Comparison of ENCODE assay signal across 8 mouse cellular contexts in genomic region chr15:25805336-25806110, GRCm38 (mm10). TPM values are rescaled to one million over a fixed set of nuclear protein-coding genes. Genes with fewer than 3 reads are reported as not detected.
DNase-seq lines count a peak whose midpoint lies in the region; ATAC-seq and TF ChIP-seq lines count a peak whose summit lies in the region.

No protein-coding gene starts in this region.

- no peak overlapping the region for H3K27ac ChIP-seq in kidney, adult 2 months (ENCODE audit: insufficient read depth, low read depth, low read length)

- no peaks in the 10 kb centered on the region for H3K27me3 ChIP-seq in kidney, adult 2 months (replicated peaks; ENCODE audit: control insufficient read depth, insufficient read depth, low read length)

- no peak for TF ChIP-seq POLR2A in kidney, adult 2 months (IDR thresholded peaks at IDR 0.05; ENCODE audit: low read depth, low read length)

- peak; percentile 95 for ATAC-seq in activated CD4-positive, CD25-positive, alpha-beta regulatory T cell, adult 4 months
- peak; percentile 92 for ATAC-seq in common myeloid progenitor, adult 5-6 weeks (replicated peaks; ENCODE audit: low read depth, poor library complexity, severe bottlenecking)

- peak; percentile 88 for TF ChIP-seq CTCF in kidney, adult 2 months (conservative IDR thresholded peaks at IDR 0.05; ENCODE audit: insufficient read depth, insufficient read length, low read depth, low read length)

- peaks cover 8% of the 10 kb centered on the region; the same call in 1 of the 2 replicates for H3K4me1 ChIP-seq in kidney, adult 2 months (ENCODE audit: control insufficient read depth, insufficient read depth, low read length)

- peaks cover 4% of the 10 kb centered on the region for H3K36me3 ChIP-seq in kidney, adult 2 months (ENCODE audit: control insufficient read depth, insufficient read depth, low read length)

- intact Hi-C loops in gastrocnemius, postnatal 36 days (cut with DNase I): loop anchor here (2.0 to 5.0 kb wide), 2 partner anchors 87 to 155 kb away; no protein-coding TSS in a partner anchor

- DNase-seq in 3T3-L1 (ENCODE audit: low read depth, low spot score) (peak; percentile 78), liver (peak; percentile 57)
- DNase-seq in gastrocnemius, postnatal 36 days: peak; percentile 52 to 59
- DNase-seq in kidney, adult 2 months: peak; percentile 77
- DNase-seq in monocyte, adult 2 months (ENCODE audit: low read depth in 1 of 2, low spot score in 2 of 2): peak; percentile 22 to 59
- DNase-seq in spleen, postnatal 10 days (ENCODE audit: low spot score in 2 of 2): peak; percentile 35 to 79

- H3K4me3 ChIP-seq in kidney, adult 2 months (ENCODE audit: insufficient read depth, low read depth, low read length): no peak overlapping the region

- 74% methylated on average over 21 of the region's 21 CpGs for WGBS in kidney, adult 2 months

RNA-seq across cellular contexts. Expression of gene Retreg1, which starts 37.5 kb away (rescaled TPM):
- polyA plus RNA-seq in activated CD4-positive, CD25-positive, alpha-beta regulatory T cell, adult 4 months (2017; shearing (Covaris generic)): 10 to 100 TPM; 58.2 to 69.6 TPM
- 77.9 and 95.7 TPM in 2 replicates for total RNA-seq in common myeloid progenitor, adult 5-6 weeks (2017)
- total RNA-seq in gastrocnemius, postnatal 36 days (2021): 100 to 1,000 TPM; 128 to 214 TPM
- polyA plus RNA-seq in kidney, adult 2 months (2012; rRNA removed): 32.1 and 36.0 TPM in 2 replicates
